Mouse (Mus musculus): ENCODE data around the gene Hivep3. TPM values are rescaled to one million over a fixed set of nuclear protein-coding genes. Genes with fewer than 3 reads are reported as not detected.

Gene Hivep3
- polyA plus RNA-seq, 1 experiment from 2014 or later: 6.0 TPM

- TF ChIP-seq CTCF (IDR thresholded peaks at IDR 0.05; ENCODE audit: low read depth) (no peak), EP300 (optimal IDR thresholded peaks at IDR 0.05) (no peak)
- no peak for ATAC-seq (ENCODE audit: low FRiP score, low TSS enrichment)
- H3K27me3 ChIP-seq (ENCODE audit: control insufficient read depth, insufficient read depth, low read length): no peaks in the 10 kb centered on the region
- H3K4me2 ChIP-seq (replicated peaks; ENCODE audit: low read depth): no peak overlapping the region
- no peaks in the 10 kb centered on the region for H3K36me3 ChIP-seq (ENCODE audit: control insufficient read depth, insufficient read depth, low read length)
- H3K27ac ChIP-seq (replicated peaks): no peak overlapping the region
- no peaks in the 10 kb centered on the region for H3K9me3 ChIP-seq (ENCODE audit: control insufficient read depth, low read length)
- 80% methylated on average over 7 of the region's 7 CpGs for WGBS
- DNase-seq (ENCODE audit: low spot score): no peak
- no peaks in the 10 kb centered on the region for H3K4me1 ChIP-seq (replicated peaks; ENCODE audit: control insufficient read depth, insufficient read depth)
- H3K4me3 ChIP-seq (ENCODE audit: low read depth, low read length): no peak overlapping the region
- H3K9ac ChIP-seq (ENCODE audit: low read length): no peak overlapping the region
Observed at GRCm38 (mm10) chr4:119997351-119997750, 263.8 kb downstream of the Hivep3 start.

GRCm38 (mm10) chr4:119998911-119999310 is 265.3 kb downstream of the Hivep3 start:
- whole genome bisulfite sequencing: 63% methylated on average over 5 of the region's 5 CpGs
- H3K27ac ChIP-seq (replicated peaks): no peak overlapping the region
- no peaks in the 10 kb centered on the region for H3K9me3 ChIP-seq (ENCODE audit: control insufficient read depth, low read length)
- H3K27me3 ChIP-seq (ENCODE audit: control insufficient read depth, insufficient read depth, low read length): no peaks in the 10 kb centered on the region
- no peaks in the 10 kb centered on the region for H3K4me1 ChIP-seq (replicated peaks; ENCODE audit: control insufficient read depth, insufficient read depth)
- TF ChIP-seq CTCF (IDR thresholded peaks at IDR 0.05; ENCODE audit: low read depth) (no peak), EP300 (optimal IDR thresholded peaks at IDR 0.05) (no peak)
- no peak overlapping the region for H3K9ac ChIP-seq (ENCODE audit: low read length)
- no peak overlapping the region for H3K4me2 ChIP-seq (replicated peaks; ENCODE audit: low read depth)
- DNase-seq (ENCODE audit: low spot score) (no peak), ATAC-seq (ENCODE audit: low FRiP score, low TSS enrichment) (no peak)
- H3K36me3 ChIP-seq (ENCODE audit: control insufficient read depth, insufficient read depth, low read length): no peaks in the 10 kb centered on the region
- H3K4me3 ChIP-seq (ENCODE audit: low read depth, low read length): no peak overlapping the region

GRCm38 (mm10) chr4:120000881-120001280 is 267.3 kb downstream of the Hivep3 start:
- ATAC-seq (ENCODE audit: low FRiP score, low TSS enrichment) (no peak), DNase-seq (ENCODE audit: low spot score) (no peak)
- TF ChIP-seq CTCF (IDR thresholded peaks at IDR 0.05; ENCODE audit: low read depth): no peak
- 59% methylated on average over 7 of the region's 7 CpGs for whole genome bisulfite sequencing
- Histone ChIP-seq H3K27me3 (ENCODE audit: control insufficient read depth, insufficient read depth, low read length) (no peaks in the 10 kb centered on the region), H3K9me3 (ENCODE audit: control insufficient read depth, low read length) (no peaks in the 10 kb centered on the region), H3K9ac (ENCODE audit: low read length) (no peak overlapping the region), H3K27ac (replicated peaks) (no peak overlapping the region), H3K4me2 (replicated peaks; ENCODE audit: low read depth) (no peak overlapping the region), H3K4me1 (replicated peaks; ENCODE audit: control insufficient read depth, insufficient read depth) (no peaks in the 10 kb centered on the region), H3K36me3 (ENCODE audit: control insufficient read depth, insufficient read depth, low read length) (no peaks in the 10 kb centered on the region), H3K4me3 (ENCODE audit: low read depth, low read length) (no peak overlapping the region)

- Histone ChIP-seq H3K4me3 (ENCODE audit: low read depth, low read length) (no peak overlapping the region), H3K36me3 (ENCODE audit: control insufficient read depth, insufficient read depth, low read length) (no peaks in the 10 kb centered on the region), H3K27ac (replicated peaks) (no peak overlapping the region), H3K4me2 (replicated peaks; ENCODE audit: low read depth) (no peak overlapping the region), H3K9ac (ENCODE audit: low read length) (no peak overlapping the region), H3K4me1 (replicated peaks; ENCODE audit: control insufficient read depth, insufficient read depth) (no peaks in the 10 kb centered on the region), H3K9me3 (ENCODE audit: control insufficient read depth, low read length) (no peaks in the 10 kb centered on the region), H3K27me3 (ENCODE audit: control insufficient read depth, insufficient read depth, low read length) (no peaks in the 10 kb centered on the region)
- DNase-seq (ENCODE audit: low spot score) (no peak), ATAC-seq (ENCODE audit: low FRiP score, low TSS enrichment) (no peak)
- TF ChIP-seq EP300 (optimal IDR thresholded peaks at IDR 0.05) (no peak), CTCF (IDR thresholded peaks at IDR 0.05; ENCODE audit: low read depth) (peak; percentile 58)
- 45% methylated on average over 3 of the region's 3 CpGs for WGBS
Observed at GRCm38 (mm10) chr4:120003006-120003405, 269.4 kb downstream of the Hivep3 start.

GRCm38 (mm10) chr4:120006046-120006445 is 272.5 kb downstream of the Hivep3 start:
- no peak overlapping the region for H3K4me3 ChIP-seq (ENCODE audit: low read depth, low read length)
- no peaks in the 10 kb centered on the region for H3K4me1 ChIP-seq (replicated peaks; ENCODE audit: control insufficient read depth, insufficient read depth)
- DNase-seq (ENCODE audit: low spot score) (no peak), ATAC-seq (ENCODE audit: low FRiP score, low TSS enrichment) (no peak)
- no peak overlapping the region for H3K4me2 ChIP-seq (replicated peaks; ENCODE audit: low read depth)
- H3K27ac ChIP-seq (replicated peaks): no peak overlapping the region
- no peaks in the 10 kb centered on the region for H3K36me3 ChIP-seq (ENCODE audit: control insufficient read depth, insufficient read depth, low read length)
- no peaks in the 10 kb centered on the region for H3K27me3 ChIP-seq (ENCODE audit: control insufficient read depth, insufficient read depth, low read length)
- H3K9me3 ChIP-seq (ENCODE audit: control insufficient read depth, low read length): no peaks in the 10 kb centered on the region
- no peak overlapping the region for H3K9ac ChIP-seq (ENCODE audit: low read length)
- 70% methylated on average over 6 of the region's 6 CpGs for WGBS
- TF ChIP-seq EP300 (optimal IDR thresholded peaks at IDR 0.05) (no peak), CTCF (IDR thresholded peaks at IDR 0.05; ENCODE audit: low read depth) (no peak)

GRCm38 (mm10) chr4:120007889-120008288 is 274.3 kb downstream of the Hivep3 start:
- no peaks in the 10 kb centered on the region for H3K9me3 ChIP-seq (ENCODE audit: control insufficient read depth, low read length)
- no peak overlapping the region for H3K4me3 ChIP-seq (ENCODE audit: low read depth, low read length)
- no peaks in the 10 kb centered on the region for H3K4me1 ChIP-seq (replicated peaks; ENCODE audit: control insufficient read depth, insufficient read depth)
- ATAC-seq (ENCODE audit: low FRiP score, low TSS enrichment) (no peak), DNase-seq (ENCODE audit: low spot score) (no peak)
- TF ChIP-seq EP300 (optimal IDR thresholded peaks at IDR 0.05) (no peak), CTCF (IDR thresholded peaks at IDR 0.05; ENCODE audit: low read depth) (no peak)
- no peaks in the 10 kb centered on the region for H3K27me3 ChIP-seq (ENCODE audit: control insufficient read depth, insufficient read depth, low read length)
- WGBS: 69% methylated on average over 3 of the region's 3 CpGs
- H3K9ac ChIP-seq (ENCODE audit: low read length): no peak overlapping the region
- H3K36me3 ChIP-seq (ENCODE audit: control insufficient read depth, insufficient read depth, low read length): no peaks in the 10 kb centered on the region
- no peak overlapping the region for H3K27ac ChIP-seq (replicated peaks)
- H3K4me2 ChIP-seq (replicated peaks; ENCODE audit: low read depth): no peak overlapping the region
